8 mouse cellular contexts compared by ENCODE assay signal in genomic region chr11:5151680-5152337, GRCm38 (mm10). TPM values are rescaled to one million over a fixed set of nuclear protein-coding genes. Genes with fewer than 3 reads are reported as not detected.
DNase-seq lines count a peak whose midpoint lies in the region; ATAC-seq and TF ChIP-seq lines count a peak whose summit lies in the region.

Gene Emid1, minus strand, starts transcription at chr11:5152257.

- peaks cover 9% of the 10 kb centered on the region for H3K4me1 ChIP-seq in erythroblast, embryonic 14.5 days (ENCODE audit: control insufficient read depth)
- H3K4me1 ChIP-seq in testis, adult 2 months (ENCODE audit: control insufficient read depth, insufficient read depth, low read length) = peaks cover 11% of the 10 kb centered on the region
- peaks cover 49% of the 10 kb centered on the region for H3K4me1 ChIP-seq in hindbrain, embryonic 12.5 days
- H3K4me1 ChIP-seq in liver, embryonic 14.5 days (replicated peaks; ENCODE audit: control insufficient read depth in 2 of 2, insufficient read depth in 2 of 2, low read length in 1 of 2) = no peaks in the 10 kb centered on the region; a peak in 1 of 4 replicates
- H3K4me1 ChIP-seq in olfactory bulb, adult 2 months (ENCODE audit: control insufficient read depth, insufficient read depth, low read length) = peaks cover 32% of the 10 kb centered on the region

- H3K4me2 ChIP-seq in hindbrain, embryonic 12.5 days (replicated peaks) = peak within 1 kb of the TSS; percentile 90
- H3K4me2 ChIP-seq in liver, embryonic 14.5 days (ENCODE audit: low read depth) = peak within 1 kb of the TSS; percentile 56

- TF ChIP-seq POLR2A in testis, adult 2 months (IDR thresholded peaks at IDR 0.05; ENCODE audit: control insufficient read depth, low read depth, low read length) = no peak
- TF ChIP-seq POLR2A in olfactory bulb, adult 2 months (IDR thresholded peaks at IDR 0.05; ENCODE audit: insufficient read depth, low read depth, low read length) = no peak

- H3K27me3 ChIP-seq in erythroblast, embryonic 14.5 days (ENCODE audit: control insufficient read depth) = peaks cover 54% of the 10 kb centered on the region
- H3K27me3 ChIP-seq in testis, adult 2 months (ENCODE audit: control insufficient read depth, insufficient read depth, low read length) = no peaks in the 10 kb centered on the region; the same call in 1 of the 2 replicates
- peaks cover 19% of the 10 kb centered on the region for H3K27me3 ChIP-seq in hindbrain, embryonic 12.5 days
- H3K27me3 ChIP-seq in liver, embryonic 14.5 days (ENCODE audit: control insufficient read depth, insufficient read depth, low read length) = peaks cover 15% of the 10 kb centered on the region

- peak within 1 kb of the TSS; percentile 75 for H3K9ac ChIP-seq in hindbrain, embryonic 12.5 days
- H3K9ac ChIP-seq in liver, embryonic 14.5 days (replicated peaks) = no peak within 1 kb of the TSS; the same call in 1 of the 2 replicates

- ATAC-seq in erythroblast, adult 5-6 weeks (replicated peaks; ENCODE audit: low FRiP score, poor library complexity, severe bottlenecking) = no peak
- ATAC-seq in hindbrain, embryonic 12.5 days (ENCODE audit: low FRiP score) = peak; percentile 35; the same call in 1 of the 2 replicates
- no peak for ATAC-seq in liver, embryonic 14.5 days (ENCODE audit: insufficient read depth)

- peak within 1 kb of the TSS; percentile 36 for H3K4me3 ChIP-seq in erythroblast, embryonic 14.5 days (replicated peaks)
- H3K4me3 ChIP-seq in testis, adult 2 months (ENCODE audit: control insufficient read depth, low read depth, low read length) = peak within 1 kb of the TSS; percentile 64
- H3K4me3 ChIP-seq in hindbrain, embryonic 12.5 days = peak within 1 kb of the TSS; percentile 57
- peak within 1 kb of the TSS; percentile 30 to 45 for H3K4me3 ChIP-seq in liver, embryonic 14.5 days (ENCODE audit: insufficient read depth in 1 of 2, low read depth in 2 of 2, low read length in 2 of 2)
- H3K4me3 ChIP-seq in olfactory bulb, adult 2 months (ENCODE audit: insufficient read depth, low read depth, low read length) = peak within 1 kb of the TSS; percentile 37

- peaks cover 2% of the 10 kb centered on the region; the same call in 1 of the 2 replicates for H3K9me3 ChIP-seq in erythroblast, embryonic 14.5 days (ENCODE audit: control insufficient read depth, low read length)
- no peaks in the 10 kb centered on the region for H3K9me3 ChIP-seq in hindbrain, embryonic 12.5 days (replicated peaks)
- no peaks in the 10 kb centered on the region for H3K9me3 ChIP-seq in liver, embryonic 14.5 days (ENCODE audit: control insufficient read depth, low read length)

- no peak within 1 kb of the TSS for H3K27ac ChIP-seq in testis, adult 2 months (ENCODE audit: control insufficient read depth, insufficient read depth, low read depth, low read length)
- H3K27ac ChIP-seq in hindbrain, embryonic 12.5 days = no peak within 1 kb of the TSS
- no peak within 1 kb of the TSS for H3K27ac ChIP-seq in liver, embryonic 14.5 days
- H3K27ac ChIP-seq in olfactory bulb, adult 2 months (ENCODE audit: insufficient read depth, low read depth, low read length) = no peak within 1 kb of the TSS

- H3K36me3 ChIP-seq in erythroblast, embryonic 14.5 days (ENCODE audit: control insufficient read depth) = no peaks in the 10 kb centered on the region
- no peaks in the 10 kb centered on the region for H3K36me3 ChIP-seq in testis, adult 2 months (ENCODE audit: control insufficient read depth, insufficient read depth, low read length)
- H3K36me3 ChIP-seq in hindbrain, embryonic 12.5 days = no peaks in the 10 kb centered on the region
- H3K36me3 ChIP-seq in liver, embryonic 14.5 days (replicated peaks; ENCODE audit: control insufficient read depth, insufficient read depth, low read depth) = no peaks in the 10 kb centered on the region

- WGBS in hindbrain, embryonic 12.5 days = 1% methylated on average over 40 of the region's 53 CpGs
- WGBS in liver, embryonic 14.5 days (ENCODE audit: insufficient replicate concordance) = under 1% methylated on average over 35 of the region's 53 CpGs
- WGBS in olfactory bulb, adult 2 months = 7% methylated on average over 52 of the region's 53 CpGs

- no peak for DNase-seq in testis, postnatal 14 days (ENCODE audit: low spot score)
- no peak for DNase-seq in liver, embryonic 14.5 days (ENCODE audit: low read depth in 3 of 3, low spot score in 3 of 3)
- no peak for DNase-seq in left cerebral cortex, adult 18-20 months (ENCODE audit: low spot score in 2 of 2)

- TF ChIP-seq EP300 in liver, embryonic 14.5 days (IDR thresholded peaks at IDR 0.05; ENCODE audit: low read depth) = no peak

- no peak for TF ChIP-seq CTCF in testis, adult 2 months (IDR thresholded peaks at IDR 0.05; ENCODE audit: control insufficient read depth, insufficient read depth, insufficient replicate concordance, low read depth, low read length)
- TF ChIP-seq CTCF in liver, embryonic 14.5 days (IDR thresholded peaks at IDR 0.05; ENCODE audit: low read depth) = no peak
- no peak for TF ChIP-seq CTCF in olfactory bulb, adult 2 months (IDR thresholded peaks at IDR 0.05; ENCODE audit: insufficient read depth, low read depth, low read length)

RNA-seq across cellular contexts. Expression of gene Emid1, which starts in this region (rescaled TPM):
- 0.09 and 0.30 TPM in 2 replicates for polyA plus RNA-seq in erythroblast, embryonic 14.5 days (2012)
- 1.0 TPM in 1 of 2 replicates, not detected in the other for total RNA-seq in erythroblast, adult 5-6 weeks (2015; ENCODE audit: low replicate concordance)
- total RNA-seq in erythroblast, adult 5-6 weeks (2017; ENCODE audit: low replicate concordance) = 0.26 and 0.42 TPM in 2 replicates
- polyA plus RNA-seq in testis, adult 2 months (2012; rRNA removed) = 4.0 and 5.2 TPM in 2 replicates
- polyA plus RNA-seq in hindbrain, embryonic 12.5 days (2016; fragmentation: Nextera tagmentation; extraction: Ambion mirVana) = 17.7 and 21.9 TPM in 2 replicates
- 1.3 and 1.5 TPM in 2 replicates for polyA plus RNA-seq in liver, embryonic 14.5 days (2012; rRNA removed)
- polyA plus RNA-seq in liver, embryonic 14.5 days (2014; fragmentation: Nextera tagmentation; extraction: Ambion mirVana) = 1.3 and 1.9 TPM in 2 replicates
- not detected in 2 replicates for polyA plus RNA-seq in olfactory bulb, adult 2 months (2012; ENCODE audit: insufficient read depth, insufficient read length, low replicate concordance, missing spikeins)
- total RNA-seq in left cerebral cortex, adult 18-20 months (2021) = 1 to 10 TPM; 3.6 to 5.3 TPM
